Comparison of ENCODE assay signal across 8 mouse cellular contexts in genomic region chr9:51765417-51766174, GRCm38 (mm10). TPM values are rescaled to one million over a fixed set of nuclear protein-coding genes. Genes with fewer than 3 reads are reported as not detected.
DNase-seq lines count a peak whose midpoint lies in the region; ATAC-seq lines count a peak whose summit lies in the region.

No protein-coding gene starts in this region.

- H3K4me2 ChIP-seq in forebrain, embryonic 12.5 days, result peak overlapping the region; percentile 93
- H3K4me2 ChIP-seq in lung, embryonic 15.5 days, result peak overlapping the region; percentile 93

- peak; percentile 72 for ATAC-seq in forebrain, embryonic 12.5 days (ENCODE audit: low FRiP score)
- ATAC-seq in lung, embryonic 15.5 days (ENCODE audit: borderline replicate concordance, extremely low read depth, low FRiP score, low TSS enrichment), result peak; percentile 58
- no peak for ATAC-seq in erythroid progenitor cell, adult 5-6 weeks (replicated peaks; ENCODE audit: low FRiP score, poor library complexity, severe bottlenecking)

- H3K4me3 ChIP-seq in forebrain, embryonic 12.5 days (replicated peaks), result peak overlapping the region; percentile 60
- peak overlapping the region; percentile 68 for H3K4me3 ChIP-seq in lung, embryonic 15.5 days

- H3K27me3 ChIP-seq in forebrain, embryonic 12.5 days, result peaks cover 56% of the 10 kb centered on the region
- peaks cover 26% of the 10 kb centered on the region; the same call in 1 of the 2 replicates for H3K27me3 ChIP-seq in lung, embryonic 15.5 days

- no peaks in the 10 kb centered on the region for H3K9me3 ChIP-seq in forebrain, embryonic 12.5 days
- H3K9me3 ChIP-seq in lung, embryonic 15.5 days, result no peaks in the 10 kb centered on the region

- under 1% methylated on average over 58 of the region's 58 CpGs for WGBS in forebrain, embryonic 12.5 days
- WGBS in lung, embryonic 15.5 days, result under 1% methylated on average over 58 of the region's 58 CpGs

- no peaks in the 10 kb centered on the region for H3K36me3 ChIP-seq in forebrain, embryonic 12.5 days (replicated peaks)
- H3K36me3 ChIP-seq in lung, embryonic 15.5 days, result no peaks in the 10 kb centered on the region

- intact Hi-C loops in heart, postnatal 10 days (cut with DNase I), result loop anchor here (2.0 to 5.0 kb wide), 3 partner anchors 143 to 431 kb away; no protein-coding TSS in a partner anchor

- no peak overlapping the region for H3K27ac ChIP-seq in forebrain, embryonic 12.5 days
- H3K27ac ChIP-seq in lung, embryonic 15.5 days, result peak overlapping the region; percentile 34

- peak overlapping the region; percentile 70 for H3K9ac ChIP-seq in forebrain, embryonic 12.5 days
- H3K9ac ChIP-seq in lung, embryonic 15.5 days, result peak overlapping the region; percentile 47

- H3K4me1 ChIP-seq in forebrain, embryonic 12.5 days, result peaks cover 16% of the 10 kb centered on the region
- peaks cover 22% of the 10 kb centered on the region for H3K4me1 ChIP-seq in lung, embryonic 15.5 days

- peak; percentile 33 for DNase-seq in ES-CJ7 (ENCODE audit: low read depth, low spot score)
- DNase-seq in brain, adult 2 months (ENCODE audit: low read depth, low spot score), result peak; percentile 77
- DNase-seq in heart, postnatal 10 days, result peak; percentile 49 to 55
- peak; percentile 34 to 71 for DNase-seq in layer of hippocampus, postnatal 14 days (ENCODE audit: low spot score in 2 of 2)
- peak; percentile 50 to 51 for DNase-seq in right cerebral cortex, adult 2 months (ENCODE audit: low spot score in 2 of 2)

RNA-seq across cellular contexts. Expression of gene Arhgap20, which starts 0.5 kb away (rescaled TPM):
- 5.7 and 6.0 TPM in 2 replicates for polyA plus RNA-seq in forebrain, embryonic 12.5 days (2016; fragmentation: Nextera tagmentation; extraction: Ambion mirVana)
- 1 to 10 TPM; 6.4 to 7.5 TPM for total RNA-seq in heart, postnatal 10 days (2021)
- total RNA-seq in layer of hippocampus, postnatal 14 days (2021), result 10 to 100 TPM; 41.7 to 48.3 TPM
- polyA plus RNA-seq in lung, embryonic 15.5 days (2015; fragmentation: Nextera tagmentation; extraction: Ambion mirVana), result 10.7 and 11.0 TPM in 2 replicates
- 0.36 TPM in 1 of 2 replicates, not detected in the other for total RNA-seq in erythroid progenitor cell, adult 5-6 weeks (2015; ENCODE audit: low replicate concordance)
- not detected in 2 replicates for total RNA-seq in erythroid progenitor cell, adult 5-6 weeks (2017; ENCODE audit: low replicate concordance)

Comparison
In these comparisons a context has a peak if more than half of its experiments do, and no peak if none do; other contexts are left out.
1. RNA of gene Arhgap20, which starts 0.5 kb away (total RNA-seq): 41.7 to 48.3 TPM in layer of hippocampus, postnatal 14 days and 6.4 to 7.5 TPM in heart, postnatal 10 days; 0.36 TPM in erythroid progenitor cell, adult 5-6 weeks; every median in the first group is over 4 times any median in the second.
2. Peak in every context shown above with its lines, with median percentiles within 50 percentile points of each other: DNase-seq.